Mouse (Mus musculus): ENCODE measurements at regions not wholly inside any gene's neighbourhood (a gene's known extent, or its start where the extent isn't known, plus 50 kb on each side); places are given as distances from the start of the nearest gene placed in this dataset.

GRCm38 (mm10) chr3:78674529-78675187 lies 611.7 kb downstream of the Rapgef2 start:
- no peak for TF ChIP-seq POLR2A (IDR thresholded peaks at IDR 0.05; ENCODE audit: control insufficient read depth, low read depth, low read length)
- no peak for TF ChIP-seq CTCF (IDR thresholded peaks at IDR 0.05; ENCODE audit: control insufficient read depth, insufficient read depth, insufficient replicate concordance, low read depth, low read length)

Data from testis, adult 2 months (tissue).